Mouse (Mus musculus): ENCODE data around the gene Gstm7. TPM values are rescaled to one million over a fixed set of nuclear protein-coding genes. Genes with fewer than 3 reads are reported as not detected.
A peak's percentile ranks its signal among the peaks of the same experiment; 100 is the strongest.

Gstm7 gene
- polyA plus RNA-seq, 1 experiment, result 12.6 TPM

GRCm38 (mm10) chr3:107939830-107940229 is 8.2 kb upstream of the Gstm7 start:
- Histone ChIP-seq H3K4me3 (replicated peaks; ENCODE audit: extremely low read depth, low read depth, low read length) (no peak overlapping the region), H3K4me1 (ENCODE audit: control insufficient read depth, insufficient read depth, low read length) (peaks cover 4% of the 10 kb centered on the region; the same call in 1 of the 2 replicates)
- DNase-seq, result no peak
- WGBS, result 56% methylated on average over 4 of the region's 4 CpGs
- no peak for TF ChIP-seq POLR2A (IDR thresholded peaks at IDR 0.05; ENCODE audit: borderline replicate concordance, extremely low read depth, low read depth, low read length)
- TF ChIP-seq CTCF (IDR thresholded peaks at IDR 0.05; ENCODE audit: insufficient read depth, low read length), result no peak

- Histone ChIP-seq H3K4me1 (ENCODE audit: control insufficient read depth, insufficient read depth, low read length) (peaks cover 4% of the 10 kb centered on the region; the same call in 1 of the 2 replicates), H3K4me3 (replicated peaks; ENCODE audit: extremely low read depth, low read depth, low read length) (no peak overlapping the region)
- no peak for TF ChIP-seq POLR2A (IDR thresholded peaks at IDR 0.05; ENCODE audit: borderline replicate concordance, extremely low read depth, low read depth, low read length)
- peak; percentile 93 for TF ChIP-seq CTCF (IDR thresholded peaks at IDR 0.05; ENCODE audit: insufficient read depth, low read length)
- peak; percentile 72 for DNase-seq
- 12% methylated on average over 3 of the region's 3 CpGs for WGBS
Observed at GRCm38 (mm10) chr3:107939403-107939802, 7.8 kb upstream of the Gstm7 start.

- TF ChIP-seq CTCF (IDR thresholded peaks at IDR 0.05; ENCODE audit: insufficient read depth, low read length), result no peak
- no peak for TF ChIP-seq POLR2A (IDR thresholded peaks at IDR 0.05; ENCODE audit: borderline replicate concordance, extremely low read depth, low read depth, low read length)
- no peak for DNase-seq
- H3K4me1 ChIP-seq (ENCODE audit: control insufficient read depth, insufficient read depth, low read length), result peaks cover 6% of the 10 kb centered on the region; the same call in 1 of the 2 replicates
- H3K4me3 ChIP-seq (replicated peaks; ENCODE audit: extremely low read depth, low read depth, low read length), result no peak overlapping the region
- WGBS, result 64% methylated on average over 3 of the region's 3 CpGs
Observed at GRCm38 (mm10) chr3:107935888-107936287, 4.3 kb upstream of the Gstm7 start.

DNA sequence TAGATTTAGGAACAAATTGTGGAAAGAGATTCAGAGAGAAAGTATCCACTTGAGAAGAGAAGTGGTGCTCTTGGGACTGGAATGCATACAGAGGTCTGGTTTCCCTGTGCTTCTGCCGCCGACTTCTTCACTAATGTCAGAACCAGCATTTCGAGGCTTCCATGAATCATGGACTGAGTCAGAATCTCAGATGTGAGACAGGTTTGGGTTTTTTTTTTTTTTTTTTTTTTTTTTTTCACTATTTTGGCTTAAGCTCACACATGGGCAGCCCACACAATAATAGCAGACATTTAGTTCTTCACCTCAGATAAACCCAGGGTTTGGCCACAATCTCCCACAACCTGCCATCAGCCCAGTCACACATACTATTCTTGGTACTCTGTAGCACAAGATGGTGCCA is 3.7 kb upstream of the Gstm7 start:
- no peak for TF ChIP-seq CTCF (IDR thresholded peaks at IDR 0.05; ENCODE audit: insufficient read depth, low read length)
- no peak for TF ChIP-seq POLR2A (IDR thresholded peaks at IDR 0.05; ENCODE audit: borderline replicate concordance, extremely low read depth, low read depth, low read length)
- peaks cover 6% of the 10 kb centered on the region; the same call in 1 of the 2 replicates for H3K4me1 ChIP-seq (ENCODE audit: control insufficient read depth, insufficient read depth, low read length)
- WGBS, result 68% methylated on average over 3 of the region's 3 CpGs

DNA sequence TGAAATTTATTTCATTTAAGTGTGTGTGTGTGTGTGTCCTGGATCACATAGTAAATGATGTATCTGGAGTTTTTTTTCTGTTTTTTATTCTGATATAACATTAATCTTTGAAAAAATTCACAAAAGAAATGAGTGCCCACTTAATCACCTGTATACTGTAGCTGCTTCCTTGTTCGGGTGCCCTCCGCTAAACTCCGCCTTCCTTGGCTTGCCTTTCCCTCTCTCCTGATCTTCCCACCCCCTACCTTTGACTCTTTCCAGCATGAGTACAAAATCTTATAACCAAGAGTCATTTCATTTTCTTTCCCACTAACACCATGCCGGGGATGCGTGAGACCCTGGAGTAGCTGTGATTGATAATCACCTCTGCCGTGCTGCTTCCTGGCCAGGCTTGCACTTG is 511 bp upstream of the Gstm7 start:
- WGBS, result 55% methylated on average over 6 of the region's 6 CpGs

More for the DNA sequence above, 3.7 kb upstream of the Gstm7 start:
- no peak for DNase-seq
- no peak overlapping the region for H3K4me3 ChIP-seq (replicated peaks; ENCODE audit: extremely low read depth, low read depth, low read length)

GRCm38 (mm10) chr3:107931134-107931533 is 483 bp downstream of the Gstm7 start:
- TF ChIP-seq CTCF (IDR thresholded peaks at IDR 0.05; ENCODE audit: insufficient read depth, low read length) (no peak), POLR2A (IDR thresholded peaks at IDR 0.05; ENCODE audit: borderline replicate concordance, extremely low read depth, low read depth, low read length) (no peak)
- 44% methylated on average over 2 of the region's 2 CpGs for WGBS

More for the DNA sequence above, 511 bp upstream of the Gstm7 start:
- Histone ChIP-seq H3K4me3 (replicated peaks; ENCODE audit: extremely low read depth, low read depth, low read length) (no peak overlapping the region), H3K4me1 (ENCODE audit: control insufficient read depth, insufficient read depth, low read length) (0 out of 2 replicates have a peak, but pooled peaks cover 2% of the 10 kb centered on the region)
- TF ChIP-seq CTCF (IDR thresholded peaks at IDR 0.05; ENCODE audit: insufficient read depth, low read length) (no peak), POLR2A (IDR thresholded peaks at IDR 0.05; ENCODE audit: borderline replicate concordance, extremely low read depth, low read depth, low read length) (no peak)
- no peak for DNase-seq

DNA sequence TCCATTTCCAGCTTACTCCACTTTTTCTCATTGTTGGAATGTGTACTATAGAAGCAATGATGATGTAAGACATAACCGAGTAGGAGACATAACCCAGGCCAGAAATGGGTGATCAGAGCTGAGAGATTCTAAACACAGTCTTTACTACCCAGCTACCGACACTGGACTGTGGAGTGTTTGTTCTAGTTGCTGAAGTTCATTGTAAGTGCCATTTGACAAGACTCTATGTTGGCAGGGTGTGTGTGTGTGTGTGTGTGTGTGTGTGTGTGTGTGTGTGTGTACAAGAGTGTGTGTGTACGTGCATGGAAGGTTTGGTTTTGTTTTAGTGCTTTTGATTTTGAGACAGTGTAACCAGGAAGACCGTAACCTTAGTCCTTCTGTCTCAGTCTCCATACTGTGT is 1.9 kb downstream of the Gstm7 start:
- TF ChIP-seq POLR2A (IDR thresholded peaks at IDR 0.05; ENCODE audit: borderline replicate concordance, extremely low read depth, low read depth, low read length) (no peak), CTCF (IDR thresholded peaks at IDR 0.05; ENCODE audit: insufficient read depth, low read length) (no peak)
- no peak overlapping the region for H3K4me3 ChIP-seq (replicated peaks; ENCODE audit: extremely low read depth, low read depth, low read length)
- DNase-seq, result no peak
- 0 out of 2 replicates have a peak, but pooled peaks cover 2% of the 10 kb centered on the region for H3K4me1 ChIP-seq (ENCODE audit: control insufficient read depth, insufficient read depth, low read length)
- WGBS, result 64% methylated on average over 4 of the region's 4 CpGs

More at GRCm38 (mm10) chr3:107931134-107931533, 483 bp downstream of the Gstm7 start:
- DNase-seq, result no peak
- H3K4me3 ChIP-seq (replicated peaks; ENCODE audit: extremely low read depth, low read depth, low read length), result peak overlapping the region; percentile 58
- 0 out of 2 replicates have a peak, but pooled peaks cover 2% of the 10 kb centered on the region for H3K4me1 ChIP-seq (ENCODE audit: control insufficient read depth, insufficient read depth, low read length)

- no peak for DNase-seq
- 71% methylated on average over 4 of the region's 4 CpGs for WGBS
- no peak for TF ChIP-seq POLR2A (IDR thresholded peaks at IDR 0.05; ENCODE audit: borderline replicate concordance, extremely low read depth, low read depth, low read length)
- TF ChIP-seq CTCF (IDR thresholded peaks at IDR 0.05; ENCODE audit: insufficient read depth, low read length), result no peak
- Histone ChIP-seq H3K4me3 (replicated peaks; ENCODE audit: extremely low read depth, low read depth, low read length) (no peak overlapping the region), H3K4me1 (ENCODE audit: control insufficient read depth, insufficient read depth, low read length) (0 out of 2 replicates have a peak, but pooled peaks cover 2% of the 10 kb centered on the region)
Observed at GRCm38 (mm10) chr3:107929243-107929642, 2.4 kb downstream of the Gstm7 start.

DNA sequence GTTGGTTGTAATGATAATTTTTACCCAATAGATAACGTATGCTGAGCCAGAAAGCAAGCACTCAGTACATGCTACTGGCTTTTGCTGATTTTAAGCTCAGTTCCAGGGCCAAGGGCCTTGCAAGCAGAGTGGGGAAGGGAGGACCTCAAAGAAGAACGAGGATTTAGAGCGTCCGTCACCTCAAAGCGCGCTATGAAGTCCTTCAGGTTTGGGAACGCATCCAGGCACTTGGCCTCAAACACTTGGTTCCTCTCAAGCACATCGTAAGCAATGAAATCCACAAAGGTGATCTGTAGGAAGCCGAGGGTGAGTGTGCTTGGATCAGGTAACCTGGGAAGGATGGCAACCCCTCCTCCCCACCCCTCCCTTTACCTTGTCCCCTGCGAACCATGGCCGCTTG is 2.9 kb downstream of the Gstm7 start:
- TF ChIP-seq POLR2A (IDR thresholded peaks at IDR 0.05; ENCODE audit: borderline replicate concordance, extremely low read depth, low read depth, low read length) (no peak), CTCF (IDR thresholded peaks at IDR 0.05; ENCODE audit: insufficient read depth, low read length) (no peak)
- 0 out of 2 replicates have a peak, but pooled peaks cover 2% of the 10 kb centered on the region for H3K4me1 ChIP-seq (ENCODE audit: control insufficient read depth, insufficient read depth, low read length)
- no peak overlapping the region for H3K4me3 ChIP-seq (replicated peaks; ENCODE audit: extremely low read depth, low read depth, low read length)
- 71% methylated on average over 11 of the region's 11 CpGs for WGBS
- DNase-seq, result peak; percentile 39

- Histone ChIP-seq H3K4me1 (ENCODE audit: control insufficient read depth, insufficient read depth, low read length) (0 out of 2 replicates have a peak, but pooled peaks cover 2% of the 10 kb centered on the region), H3K4me3 (replicated peaks; ENCODE audit: extremely low read depth, low read depth, low read length) (no peak overlapping the region)
- WGBS, result 89% methylated on average over 3 of the region's 3 CpGs
- no peak for DNase-seq
- TF ChIP-seq CTCF (IDR thresholded peaks at IDR 0.05; ENCODE audit: insufficient read depth, low read length) (no peak), POLR2A (IDR thresholded peaks at IDR 0.05; ENCODE audit: borderline replicate concordance, extremely low read depth, low read depth, low read length) (no peak)
Observed at GRCm38 (mm10) chr3:107927841-107928240, 3.8 kb downstream of the Gstm7 start.

Measured in lung, adult 2 months (tissue).